Mouse (Mus musculus) layer of hippocampus, adult 8-10 months (tissue): ENCODE measurements at regions not wholly inside any gene's neighbourhood (a gene's known extent, or its start where the extent isn't known, plus 50 kb on each side); places are given as distances from the start of the nearest gene placed in this dataset.

Source experiments
- DNase-seq, 2 experiments: peaks; one replicate each; pipeline ENCODE4 v3.0.0; 2022; ENCODE audit warnings: low spot score in 2 of 2

GRCm38 (mm10) chr4:58661781-58662293 is 108.1 kb upstream of the Lpar1 start:
- DNase-seq = peak; percentile 17 to 31

- DNase-seq = no peak
These were observed 106.8 kb upstream of the Lpar1 start for GRCm38 (mm10) chr4:58660511-58660910.

GRCm38 (mm10) chr4:58658206-58658605 is 104.5 kb upstream of the Lpar1 start:
- DNase-seq = no peak

GRCm38 (mm10) chr4:58647761-58648295 is 94.1 kb upstream of the Lpar1 start:
- DNase-seq = no peak

GRCm38 (mm10) chr4:58646821-58647220 is 93.1 kb upstream of the Lpar1 start:
- DNase-seq = no peak

- DNase-seq = no peak
These were observed 89.7 kb upstream of the Lpar1 start for GRCm38 (mm10) chr4:58643371-58643770.

GRCm38 (mm10) chr4:58642236-58642635 is 88.5 kb upstream of the Lpar1 start:
- DNase-seq = peak; percentile 17 to 39

GRCm38 (mm10) chr4:58632696-58633095 is 79.0 kb upstream of the Lpar1 start:
- DNase-seq = no peak

GRCm38 (mm10) chr4:58631415-58631814 is 77.7 kb upstream of the Lpar1 start:
- DNase-seq = no peak

- DNase-seq = no peak
These were observed 73.3 kb upstream of the Lpar1 start for GRCm38 (mm10) chr4:58627021-58627420.

GRCm38 (mm10) chr4:58624059-58624458 is 70.4 kb upstream of the Lpar1 start:
- no peak for DNase-seq

GRCm38 (mm10) chr4:58620641-58621040 is 66.9 kb upstream of the Lpar1 start:
- no peak for DNase-seq

GRCm38 (mm10) chr4:58617261-58617660 is 63.6 kb upstream of the Lpar1 start:
- no peak for DNase-seq

- DNase-seq = no peak
These were observed 59.8 kb upstream of the Lpar1 start for GRCm38 (mm10) chr4:58613536-58613935.

GRCm38 (mm10) chr4:58613022-58613421 is 59.3 kb upstream of the Lpar1 start:
- no peak for DNase-seq

GRCm38 (mm10) chr4:58607491-58607890 is 53.8 kb upstream of the Lpar1 start:
- DNase-seq = no peak

- DNase-seq = no peak
These were observed 52.2 kb upstream of the Lpar1 start for GRCm38 (mm10) chr4:58605941-58606340.
